Mouse (Mus musculus) gastrocnemius, postnatal 10 days (tissue): ENCODE data around the gene Rps11. TPM values are rescaled to one million over a fixed set of nuclear protein-coding genes. Genes with fewer than 3 reads are reported as not detected.
A peak's percentile ranks its signal among the peaks of the same experiment; 100 is the strongest.
"Not testable (repeated sequence)": the region's sequence is repeated elsewhere in the genome, so short reads cannot be mapped to it uniquely, and the experiment has no call there.

Experiments
- DNase-seq: peaks from one replicate; pipeline ENCODE4 v3.0.0; 2021; ENCODE audit warnings: mixed read lengths
- total RNA-seq, 2 experiments: library from RNA; stranded (reverse); gene quantifications; 2 replicates each; pipeline ENCODE4 v1.2.3; 2021

Gene Rps11
- total RNA-seq, 2 experiments from 2014 or later = 762 to 817 TPM

- DNase-seq = not testable (repeated sequence)
Observed at GRCm38 (mm10) chr7:45110089-45110488, 14.2 kb downstream of the Rps11 start.

GRCm38 (mm10) chr7:45107052-45107645 lies 17.1 kb downstream of the Rps11 start:
- no peak for DNase-seq

GRCm38 (mm10) chr7:45106441-45106840 lies 17.8 kb downstream of the Rps11 start:
- DNase-seq = no peak

- no peak for DNase-seq
Observed at GRCm38 (mm10) chr7:45105491-45105890, 18.7 kb downstream of the Rps11 start.

GRCm38 (mm10) chr7:45104941-45105340 lies 19.3 kb downstream of the Rps11 start:
- DNase-seq = no peak

- peak; percentile 89 for DNase-seq
Observed at GRCm38 (mm10) chr7:45103652-45104180, 20.5 kb downstream of the Rps11 start, which contains the start of gene Fcgrt. TSS of gene Fcgrt (minus strand) at chr7:45103851.

- DNase-seq = no peak
Observed at GRCm38 (mm10) chr7:45102940-45103585, 21.2 kb downstream of the Rps11 start.

GRCm38 (mm10) chr7:45102441-45102840 lies 21.8 kb downstream of the Rps11 start:
- DNase-seq = no peak

- DNase-seq = no peak
Observed at GRCm38 (mm10) chr7:45100046-45100445, 24.2 kb downstream of the Rps11 start.

- no peak for DNase-seq
Observed at GRCm38 (mm10) chr7:45098541-45099240, 25.5 kb downstream of the Rps11 start.

GRCm38 (mm10) chr7:45097479-45097878 lies 26.8 kb downstream of the Rps11 start:
- no peak for DNase-seq

- not testable (repeated sequence) for DNase-seq
Observed at GRCm38 (mm10) chr7:45095965-45096364, 28.3 kb downstream of the Rps11 start.

GRCm38 (mm10) chr7:45095367-45095766 lies 28.9 kb downstream of the Rps11 start:
- DNase-seq = no peak

GRCm38 (mm10) chr7:45094121-45094520 lies 30.1 kb downstream of the Rps11 start:
- no peak for DNase-seq

GRCm38 (mm10) chr7:45093516-45093905 lies 30.7 kb downstream of the Rps11 start:
- DNase-seq = no peak

GRCm38 (mm10) chr7:45092828-45093515 lies 31.3 kb downstream of the Rps11 start:
- no peak for DNase-seq

GRCm38 (mm10) chr7:45092048-45092447 lies 32.2 kb downstream of the Rps11 start, which contains the start of gene Rcn3:
TSS of gene Rcn3 (minus strand) at chr7:45092221.
- peak; percentile 91 for DNase-seq

- DNase-seq = peak; percentile 46
Observed at GRCm38 (mm10) chr7:45091001-45091990, 32.9 kb downstream of the Rps11 start.

- DNase-seq = no peak
Observed at GRCm38 (mm10) chr7:45090251-45090977, 33.8 kb downstream of the Rps11 start.

GRCm38 (mm10) chr7:45088597-45088996 lies 35.6 kb downstream of the Rps11 start:
- no peak for DNase-seq
